Mouse (Mus musculus) intestine, embryonic 15.5 days (tissue): ENCODE data around the gene 4930544D05Rik. TPM values are rescaled to one million over a fixed set of nuclear protein-coding genes. Genes with fewer than 3 reads are reported as not detected.
A peak's percentile ranks its signal among the peaks of the same experiment; 100 is the strongest.

Experiments used
- ATAC-seq: fragments of 200-750 bp; cut with Nextera tagmentation; 2 replicates; pipeline ENCODE4 v1.8.0; 2017; ENCODE audit warnings: moderate TSS enrichment, moderate library complexity
- H3K27ac ChIP-seq: fragments of 300-500 bp; sonication (generic); 2 replicates; pipeline ENCODE4 v1.5.1; 2015; ENCODE audit warnings: mild to moderate bottlenecking, inconsistent platforms
- H3K27me3 ChIP-seq: fragments of 300-500 bp; sonication (generic); replicated peaks from 2 replicates; pipeline ENCODE4 v1.6.1; 2015; ENCODE audit warnings: inconsistent platforms
- H3K36me3 ChIP-seq: fragments of 300-500 bp; sonication (generic); 2 replicates; pipeline ENCODE4 v1.6.1; 2015; ENCODE audit warnings: inconsistent platforms
- H3K4me1 ChIP-seq: fragments of 300-500 bp; sonication (generic); replicated peaks from 2 replicates; pipeline ENCODE4 v1.6.1; 2015; ENCODE audit warnings: inconsistent platforms
- H3K4me2 ChIP-seq: fragments of 300-500 bp; sonication (generic); replicated peaks from 2 replicates; pipeline ENCODE4 v1.6.1; 2015; ENCODE audit warnings: mild to moderate bottlenecking, inconsistent platforms
- H3K4me3 ChIP-seq: fragments of 300-500 bp; sonication (generic); replicated peaks from 2 replicates; pipeline ENCODE4 v1.5.1; 2015; ENCODE audit warnings: inconsistent platforms
- H3K9ac ChIP-seq: fragments of 300-500 bp; sonication (generic); 2 replicates; pipeline ENCODE4 v1.6.1; 2015; ENCODE audit warnings: inconsistent platforms
- H3K9me3 ChIP-seq: fragments of 300-500 bp; sonication (generic); 2 replicates; pipeline ENCODE4 v1.6.1; 2016; ENCODE audit warnings: inconsistent platforms
- WGBS: fragments of 180-500 bp; shearing (Covaris S2); methylation state at CpG from one replicate; pipeline ENCODE4 v1.1.7; 2015; 5-methylcytosine and 5-hydroxymethylcytosine counted together
- polyA plus RNA-seq: library from polyadenylated mRNA; unstranded; fragments of >200 nt; fragmentation: Nextera tagmentation; extraction: Ambion mirVana; gene quantifications from 2 replicates; pipeline ENCODE4 v1.2.1, GENCODE M21; 2015

Gene 4930544D05Rik
- polyA plus RNA-seq, 1 experiment from 2014 or later, result not detected

- no peak for ATAC-seq
- Histone ChIP-seq H3K36me3 (no peaks in the 10 kb centered on the region), H3K27me3 (no peaks in the 10 kb centered on the region), H3K27ac (no peak overlapping the region), H3K9ac (no peak overlapping the region), H3K9me3 (no peaks in the 10 kb centered on the region), H3K4me2 (no peak overlapping the region), H3K4me1 (no peaks in the 10 kb centered on the region), H3K4me3 (no peak overlapping the region)
- WGBS, result 48% methylated on average over 5 of the region's 5 CpGs
Observed at GRCm38 (mm10) chr11:70629557-70629956, 13.9 kb downstream of the 4930544D05Rik start.

GRCm38 (mm10) chr11:70630129-70630528 is 14.5 kb downstream of the 4930544D05Rik start:
- Histone ChIP-seq H3K9ac (no peak overlapping the region), H3K4me2 (no peak overlapping the region), H3K9me3 (no peaks in the 10 kb centered on the region), H3K27ac (no peak overlapping the region), H3K4me1 (no peaks in the 10 kb centered on the region), H3K4me3 (no peak overlapping the region), H3K36me3 (no peaks in the 10 kb centered on the region), H3K27me3 (no peaks in the 10 kb centered on the region)
- ATAC-seq, result peak; percentile 47; the same call in 1 of the 2 replicates
- 74% methylated on average over 7 of the region's 7 CpGs for WGBS

- no peak for ATAC-seq
- no peak overlapping the region for H3K4me2 ChIP-seq
- no peaks in the 10 kb centered on the region for H3K4me1 ChIP-seq
- no peak overlapping the region for H3K27ac ChIP-seq
- H3K9ac ChIP-seq, result no peak overlapping the region
- no peaks in the 10 kb centered on the region for H3K36me3 ChIP-seq
- no peaks in the 10 kb centered on the region for H3K9me3 ChIP-seq
- H3K27me3 ChIP-seq, result no peaks in the 10 kb centered on the region
- WGBS, result 80% methylated on average over 4 of the region's 4 CpGs
- no peak overlapping the region for H3K4me3 ChIP-seq
Observed at GRCm38 (mm10) chr11:70635601-70636000, 20.0 kb downstream of the 4930544D05Rik start.

- Histone ChIP-seq H3K27ac (no peak overlapping the region), H3K4me2 (no peak overlapping the region), H3K9me3 (no peaks in the 10 kb centered on the region), H3K27me3 (no peaks in the 10 kb centered on the region), H3K4me3 (no peak overlapping the region), H3K9ac (no peak overlapping the region), H3K4me1 (no peaks in the 10 kb centered on the region), H3K36me3 (no peaks in the 10 kb centered on the region)
- whole genome bisulfite sequencing, result 77% methylated on average over 1 of the region's 1 CpGs
- ATAC-seq, result no peak
Observed at GRCm38 (mm10) chr11:70637764-70638163, 22.1 kb downstream of the 4930544D05Rik start.

- Histone ChIP-seq H3K9me3 (no peaks in the 10 kb centered on the region), H3K4me2 (no peak overlapping the region), H3K27me3 (no peaks in the 10 kb centered on the region), H3K9ac (no peak overlapping the region), H3K36me3 (no peaks in the 10 kb centered on the region), H3K4me3 (no peak overlapping the region), H3K27ac (no peak overlapping the region), H3K4me1 (no peaks in the 10 kb centered on the region)
- no peak for ATAC-seq
- 81% methylated on average over 1 of the region's 1 CpGs for whole genome bisulfite sequencing
Observed at GRCm38 (mm10) chr11:70638293-70638692, 22.6 kb downstream of the 4930544D05Rik start.

GRCm38 (mm10) chr11:70638714-70639278 is 23.1 kb downstream of the 4930544D05Rik start, which contains the start of gene Gp1ba:
Gene Gp1ba, plus strand, starts transcription at chr11:70639122.
- 28% methylated on average over 5 of the region's 5 CpGs for WGBS
- H3K27me3 ChIP-seq, result no peaks in the 10 kb centered on the region

GRCm38 (mm10) chr11:70639976-70640375 is 24.3 kb downstream of the 4930544D05Rik start:
- Histone ChIP-seq H3K9ac (no peak overlapping the region), H3K4me1 (no peaks in the 10 kb centered on the region), H3K27me3 (no peaks in the 10 kb centered on the region), H3K9me3 (no peaks in the 10 kb centered on the region), H3K4me2 (no peak overlapping the region), H3K36me3 (peaks cover 8% of the 10 kb centered on the region), H3K4me3 (no peak overlapping the region), H3K27ac (no peak overlapping the region)
- ATAC-seq, result no peak
- 84% methylated on average over 8 of the region's 8 CpGs for WGBS

More at GRCm38 (mm10) chr11:70638714-70639278, 23.1 kb downstream of the 4930544D05Rik start, which contains the start of gene Gp1ba:
- no peaks in the 10 kb centered on the region for H3K9me3 ChIP-seq
- H3K27ac ChIP-seq, result no peak within 1 kb of the TSS
- peak; percentile 31; the same call in 1 of the 2 replicates for ATAC-seq
- no peaks in the 10 kb centered on the region for H3K4me1 ChIP-seq
- H3K9ac ChIP-seq, result no peak within 1 kb of the TSS
- H3K4me2 ChIP-seq, result no peak within 1 kb of the TSS
- H3K4me3 ChIP-seq, result no peak within 1 kb of the TSS
- no peaks in the 10 kb centered on the region for H3K36me3 ChIP-seq

- Histone ChIP-seq H3K9ac (no peak overlapping the region), H3K4me2 (no peak overlapping the region), H3K4me3 (no peak overlapping the region), H3K9me3 (no peaks in the 10 kb centered on the region), H3K4me1 (peaks cover 11% of the 10 kb centered on the region), H3K36me3 (peaks cover 8% of the 10 kb centered on the region), H3K27me3 (no peaks in the 10 kb centered on the region), H3K27ac (no peak overlapping the region)
- no peak for ATAC-seq
- 82% methylated on average over 7 of the region's 7 CpGs for WGBS
Observed at GRCm38 (mm10) chr11:70641241-70641640, 25.6 kb downstream of the 4930544D05Rik start.

- Histone ChIP-seq H3K4me3 (no peak overlapping the region), H3K27me3 (no peaks in the 10 kb centered on the region), H3K9me3 (no peaks in the 10 kb centered on the region), H3K4me2 (no peak overlapping the region), H3K36me3 (peaks cover 8% of the 10 kb centered on the region), H3K4me1 (peaks cover 12% of the 10 kb centered on the region), H3K27ac (no peak overlapping the region), H3K9ac (no peak overlapping the region)
- WGBS, result 93% methylated on average over 6 of the region's 6 CpGs
- ATAC-seq, result no peak
Observed at GRCm38 (mm10) chr11:70643051-70643450, 27.4 kb downstream of the 4930544D05Rik start.

- WGBS, result 93% methylated on average over 8 of the region's 8 CpGs
- Histone ChIP-seq H3K9ac (no peak overlapping the region), H3K4me1 (peaks cover 22% of the 10 kb centered on the region), H3K27ac (no peak overlapping the region), H3K9me3 (no peaks in the 10 kb centered on the region), H3K4me2 (no peak overlapping the region), H3K36me3 (peaks cover 15% of the 10 kb centered on the region), H3K27me3 (no peaks in the 10 kb centered on the region), H3K4me3 (no peak overlapping the region)
- no peak for ATAC-seq
Observed at GRCm38 (mm10) chr11:70644564-70645103, 29.0 kb downstream of the 4930544D05Rik start.

- H3K9me3 ChIP-seq, result no peaks in the 10 kb centered on the region
- H3K4me3 ChIP-seq, result peak overlapping the region; percentile 66
- WGBS, result 87% methylated on average over 12 of the region's 12 CpGs
- peaks cover 30% of the 10 kb centered on the region for H3K4me1 ChIP-seq
- H3K9ac ChIP-seq, result peak overlapping the region; percentile 85
- H3K36me3 ChIP-seq, result peaks cover 19% of the 10 kb centered on the region
- ATAC-seq, result no peak
- peak overlapping the region; percentile 70 for H3K4me2 ChIP-seq
- H3K27ac ChIP-seq, result no peak overlapping the region
- no peaks in the 10 kb centered on the region for H3K27me3 ChIP-seq
Observed at GRCm38 (mm10) chr11:70645461-70646258, 30.0 kb downstream of the 4930544D05Rik start.

GRCm38 (mm10) chr11:70646259-70646555 is 30.6 kb downstream of the 4930544D05Rik start:
- no peaks in the 10 kb centered on the region for H3K27me3 ChIP-seq
- no peaks in the 10 kb centered on the region for H3K9me3 ChIP-seq
- WGBS, result 24% methylated on average over 3 of the region's 3 CpGs
- H3K9ac ChIP-seq, result peak overlapping the region; percentile 85
- peak overlapping the region; percentile 87 for H3K27ac ChIP-seq
- H3K36me3 ChIP-seq, result peaks cover 24% of the 10 kb centered on the region
- no peak; the same call in 1 of the 2 replicates for ATAC-seq
- peak overlapping the region; percentile 70 for H3K4me2 ChIP-seq
- peaks cover 35% of the 10 kb centered on the region for H3K4me1 ChIP-seq
- H3K4me3 ChIP-seq, result peak overlapping the region; percentile 66
